Mouse (Mus musculus) megakaryocyte, embryonic 14.5 days (primary cell): ENCODE measurements around the gene H2-Eb2.

Experiments used
- FLI1 ChIP-seq: IDR thresholded peaks from 2 replicates; pipeline ENCODE4 v1.6.1; 2012; ENCODE audit warnings: low read length, inconsistent platforms, mixed read lengths
- GATA1 ChIP-seq: IDR thresholded peaks from 3 replicates; pipeline ENCODE4 v1.6.1; 2012; ENCODE audit warnings: mixed read lengths, low read length, inconsistent platforms, borderline replicate concordance

GRCm38 (mm10) chr17:34388513-34388912 lies 63.0 kb downstream of the H2-Eb2 start:
- TF ChIP-seq GATA1 (no peak), FLI1 (no peak)
